Mouse (Mus musculus): ENCODE results near the gene U2surp. TPM values are rescaled to one million over a fixed set of nuclear protein-coding genes. Genes with fewer than 3 reads are reported as not detected.
A peak's percentile ranks its signal among the peaks of the same experiment; 100 is the strongest.

Gene U2surp
- total and polyA plus RNA-seq, 2 experiments from 2014 or later, result 37.8 to 138 TPM

GRCm38 (mm10) chr9:95513776-95514175 lies 2.0 kb upstream of the U2surp start:
- Histone ChIP-seq H3K4me1 (ENCODE audit: insufficient read depth, low read length) (peaks cover 4% of the 10 kb centered on the region; the same call in 1 of the 2 replicates), H3K27ac (ENCODE audit: low read depth, low read length) (no peak overlapping the region), H3K9ac (replicated peaks; ENCODE audit: low read length, poor library complexity, severe bottlenecking) (no peak overlapping the region), H3K4me2 (ENCODE audit: low read depth, low read length, poor library complexity, severe bottlenecking) (no peak overlapping the region), H3K4me3 (ENCODE audit: low read depth, low read length) (no peak overlapping the region), H3K27me3 (ENCODE audit: insufficient read depth, low read length) (no peaks in the 10 kb centered on the region), H3K9me3 (ENCODE audit: low read length) (no peaks in the 10 kb centered on the region), H3K36me3 (ENCODE audit: insufficient read depth, low read length) (no peaks in the 10 kb centered on the region)
- ATAC-seq (ENCODE audit: low FRiP score), result no peak
- DNase-seq (ENCODE audit: low spot score), result no peak
- 93% methylated on average over 2 of the region's 2 CpGs for WGBS
- no peak for TF ChIP-seq CTCF (IDR thresholded peaks at IDR 0.05)

- H3K9ac ChIP-seq (replicated peaks; ENCODE audit: low read length, poor library complexity, severe bottlenecking), result peak overlapping the region; percentile 65
- peak; percentile 53 for TF ChIP-seq CTCF (IDR thresholded peaks at IDR 0.05)
- H3K36me3 ChIP-seq (ENCODE audit: insufficient read depth, low read length), result no peaks in the 10 kb centered on the region
- DNase-seq (ENCODE audit: low spot score), result no peak
- WGBS, result 26% methylated on average over 15 of the region's 15 CpGs
- peak overlapping the region; percentile 64 for H3K4me3 ChIP-seq (ENCODE audit: low read depth, low read length)
- H3K9me3 ChIP-seq (ENCODE audit: low read length), result no peaks in the 10 kb centered on the region
- H3K4me1 ChIP-seq (ENCODE audit: insufficient read depth, low read length), result peaks cover 4% of the 10 kb centered on the region; the same call in 1 of the 2 replicates
- peak; percentile 51; the same call in 1 of the 2 replicates for ATAC-seq (ENCODE audit: low FRiP score)
- peak overlapping the region; percentile 78 for H3K27ac ChIP-seq (ENCODE audit: low read depth, low read length)
- no peaks in the 10 kb centered on the region for H3K27me3 ChIP-seq (ENCODE audit: insufficient read depth, low read length)
- H3K4me2 ChIP-seq (ENCODE audit: low read depth, low read length, poor library complexity, severe bottlenecking), result peak overlapping the region; percentile 83
Observed at GRCm38 (mm10) chr9:95512331-95513030, 685 bp upstream of the U2surp start.

GRCm38 (mm10) chr9:95510693-95511404 lies 947 bp downstream of the U2surp start:
- H3K9me3 ChIP-seq (ENCODE audit: low read length), result no peaks in the 10 kb centered on the region
- peak overlapping the region; percentile 78 for H3K27ac ChIP-seq (ENCODE audit: low read depth, low read length)
- H3K4me1 ChIP-seq (ENCODE audit: insufficient read depth, low read length), result peaks cover 4% of the 10 kb centered on the region; the same call in 1 of the 2 replicates
- ATAC-seq (ENCODE audit: low FRiP score) (peak; percentile 0; the same call in 1 of the 2 replicates), DNase-seq (ENCODE audit: low spot score) (peak; percentile 2)
- H3K27me3 ChIP-seq (ENCODE audit: insufficient read depth, low read length), result no peaks in the 10 kb centered on the region
- TF ChIP-seq CTCF (IDR thresholded peaks at IDR 0.05), result no peak
- H3K36me3 ChIP-seq (ENCODE audit: insufficient read depth, low read length), result no peaks in the 10 kb centered on the region
- peak overlapping the region; percentile 64 for H3K4me3 ChIP-seq (ENCODE audit: low read depth, low read length)
- WGBS, result 10% methylated on average over 21 of the region's 21 CpGs
- peak overlapping the region; percentile 66 for H3K9ac ChIP-seq (replicated peaks; ENCODE audit: low read length, poor library complexity, severe bottlenecking)
- peak overlapping the region; percentile 89 for H3K4me2 ChIP-seq (ENCODE audit: low read depth, low read length, poor library complexity, severe bottlenecking)

- no peak overlapping the region for H3K4me3 ChIP-seq (ENCODE audit: low read depth, low read length)
- no peak overlapping the region for H3K27ac ChIP-seq (ENCODE audit: low read depth, low read length)
- ATAC-seq (ENCODE audit: low FRiP score), result no peak
- no peak for DNase-seq (ENCODE audit: low spot score)
- no peaks in the 10 kb centered on the region for H3K36me3 ChIP-seq (ENCODE audit: insufficient read depth, low read length)
- peaks cover 4% of the 10 kb centered on the region; the same call in 1 of the 2 replicates for H3K4me1 ChIP-seq (ENCODE audit: insufficient read depth, low read length)
- 93% methylated on average over 3 of the region's 3 CpGs for WGBS
- TF ChIP-seq CTCF (IDR thresholded peaks at IDR 0.05), result no peak
- H3K9ac ChIP-seq (replicated peaks; ENCODE audit: low read length, poor library complexity, severe bottlenecking), result no peak overlapping the region
- H3K4me2 ChIP-seq (ENCODE audit: low read depth, low read length, poor library complexity, severe bottlenecking), result no peak overlapping the region
- no peaks in the 10 kb centered on the region for H3K9me3 ChIP-seq (ENCODE audit: low read length)
- H3K27me3 ChIP-seq (ENCODE audit: insufficient read depth, low read length), result no peaks in the 10 kb centered on the region
Observed at GRCm38 (mm10) chr9:95505666-95506065, 6.1 kb downstream of the U2surp start.

GRCm38 (mm10) chr9:95499848-95500247 lies 11.9 kb downstream of the U2surp start:
- DNase-seq (ENCODE audit: low spot score) (no peak), ATAC-seq (ENCODE audit: low FRiP score) (no peak)
- Histone ChIP-seq H3K27ac (ENCODE audit: low read depth, low read length) (no peak overlapping the region), H3K36me3 (ENCODE audit: insufficient read depth, low read length) (peaks cover 5% of the 10 kb centered on the region; the same call in 1 of the 2 replicates), H3K4me3 (ENCODE audit: low read depth, low read length) (no peak overlapping the region), H3K27me3 (ENCODE audit: insufficient read depth, low read length) (no peaks in the 10 kb centered on the region), H3K4me1 (ENCODE audit: insufficient read depth, low read length) (no peaks in the 10 kb centered on the region), H3K9me3 (ENCODE audit: low read length) (no peaks in the 10 kb centered on the region), H3K4me2 (ENCODE audit: low read depth, low read length, poor library complexity, severe bottlenecking) (no peak overlapping the region), H3K9ac (replicated peaks; ENCODE audit: low read length, poor library complexity, severe bottlenecking) (no peak overlapping the region)
- TF ChIP-seq CTCF (IDR thresholded peaks at IDR 0.05), result no peak

GRCm38 (mm10) chr9:95495038-95495437 lies 16.8 kb downstream of the U2surp start:
- Histone ChIP-seq H3K9ac (replicated peaks; ENCODE audit: low read length, poor library complexity, severe bottlenecking) (no peak overlapping the region), H3K4me2 (ENCODE audit: low read depth, low read length, poor library complexity, severe bottlenecking) (no peak overlapping the region), H3K36me3 (ENCODE audit: insufficient read depth, low read length) (peaks cover 15% of the 10 kb centered on the region), H3K27me3 (ENCODE audit: insufficient read depth, low read length) (no peaks in the 10 kb centered on the region), H3K4me1 (ENCODE audit: insufficient read depth, low read length) (no peaks in the 10 kb centered on the region), H3K4me3 (ENCODE audit: low read depth, low read length) (no peak overlapping the region), H3K9me3 (ENCODE audit: low read length) (no peaks in the 10 kb centered on the region), H3K27ac (ENCODE audit: low read depth, low read length) (no peak overlapping the region)
- no peak for DNase-seq (ENCODE audit: low spot score)
- no peak for ATAC-seq (ENCODE audit: low FRiP score)
- no peak for TF ChIP-seq CTCF (IDR thresholded peaks at IDR 0.05)
- WGBS, result 98% methylated on average over 1 of the region's 1 CpGs

Data from midbrain, postnatal 0 days (tissue).